Mouse (Mus musculus): ENCODE results near the gene Ddx31. TPM values are rescaled to one million over a fixed set of nuclear protein-coding genes. Genes with fewer than 3 reads are reported as not detected.

Gene Ddx31
- polyA plus RNA-seq, 1 experiment from 2014 or later: 17.5 TPM

- ATAC-seq (replicated peaks; ENCODE audit: low FRiP score, low TSS enrichment, low read depth): no peak
- Histone ChIP-seq H3K4me2 (ENCODE audit: low read length) (no peak overlapping the region), H3K4me1 (replicated peaks; ENCODE audit: control insufficient read depth, insufficient read depth, low read length) (no peaks in the 10 kb centered on the region), H3K9me3 (ENCODE audit: control insufficient read depth, low read length) (no peaks in the 10 kb centered on the region), H3K9ac (ENCODE audit: low read length) (no peak overlapping the region), H3K27me3 (replicated peaks; ENCODE audit: control insufficient read depth, insufficient read depth, low read length) (peaks cover 100% of the 10 kb centered on the region), H3K4me3 (ENCODE audit: low read depth, low read length) (no peak overlapping the region), H3K36me3 (ENCODE audit: control insufficient read depth, insufficient read depth, low read length) (no peaks in the 10 kb centered on the region), H3K27ac (ENCODE audit: low read depth) (no peak overlapping the region)
- DNase-seq (ENCODE audit: low spot score): peak; percentile 72
- WGBS: 2% methylated on average over 33 of the region's 33 CpGs
Observed at GRCm38 (mm10) chr2:28912039-28912700, 72.0 kb downstream of the Ddx31 start.

- Histone ChIP-seq H3K9me3 (ENCODE audit: control insufficient read depth, low read length) (no peaks in the 10 kb centered on the region), H3K9ac (ENCODE audit: low read length) (no peak overlapping the region), H3K27me3 (replicated peaks; ENCODE audit: control insufficient read depth, insufficient read depth, low read length) (peaks cover 100% of the 10 kb centered on the region), H3K27ac (ENCODE audit: low read depth) (no peak overlapping the region), H3K36me3 (ENCODE audit: control insufficient read depth, insufficient read depth, low read length) (no peaks in the 10 kb centered on the region), H3K4me3 (ENCODE audit: low read depth, low read length) (no peak overlapping the region), H3K4me1 (replicated peaks; ENCODE audit: control insufficient read depth, insufficient read depth, low read length) (no peaks in the 10 kb centered on the region), H3K4me2 (ENCODE audit: low read length) (no peak overlapping the region)
- 2% methylated on average over 4 of the region's 4 CpGs for WGBS
- ATAC-seq (replicated peaks; ENCODE audit: low FRiP score, low TSS enrichment, low read depth): no peak
- DNase-seq (ENCODE audit: low spot score): peak; percentile 65
Observed at GRCm38 (mm10) chr2:28912961-28913360, 72.8 kb downstream of the Ddx31 start.

- Histone ChIP-seq H3K36me3 (ENCODE audit: control insufficient read depth, insufficient read depth, low read length) (no peaks in the 10 kb centered on the region), H3K27ac (ENCODE audit: low read depth) (no peak overlapping the region), H3K9me3 (ENCODE audit: control insufficient read depth, low read length) (no peaks in the 10 kb centered on the region), H3K4me3 (ENCODE audit: low read depth, low read length) (no peak overlapping the region), H3K4me2 (ENCODE audit: low read length) (no peak overlapping the region), H3K9ac (ENCODE audit: low read length) (no peak overlapping the region), H3K27me3 (replicated peaks; ENCODE audit: control insufficient read depth, insufficient read depth, low read length) (peaks cover 100% of the 10 kb centered on the region), H3K4me1 (replicated peaks; ENCODE audit: control insufficient read depth, insufficient read depth, low read length) (no peaks in the 10 kb centered on the region)
- 3% methylated on average over 2 of the region's 2 CpGs for WGBS
- no peak for DNase-seq (ENCODE audit: low spot score)
- ATAC-seq (replicated peaks; ENCODE audit: low FRiP score, low TSS enrichment, low read depth): no peak
Observed at GRCm38 (mm10) chr2:28914121-28914520, 73.9 kb downstream of the Ddx31 start.

- no peak overlapping the region for H3K27ac ChIP-seq (ENCODE audit: low read depth)
- no peaks in the 10 kb centered on the region for H3K4me1 ChIP-seq (replicated peaks; ENCODE audit: control insufficient read depth, insufficient read depth, low read length)
Observed at GRCm38 (mm10) chr2:28915104-28915738, 75.0 kb downstream of the Ddx31 start.

GRCm38 (mm10) chr2:28915768-28916512 lies 75.7 kb downstream of the Ddx31 start:
- peak; percentile 92 for DNase-seq (ENCODE audit: low spot score)
- H3K9me3 ChIP-seq (ENCODE audit: control insufficient read depth, low read length): no peaks in the 10 kb centered on the region
- H3K4me2 ChIP-seq (ENCODE audit: low read length): peak overlapping the region; percentile 15
- peak; percentile 88 for ATAC-seq (replicated peaks; ENCODE audit: low FRiP score, low TSS enrichment, low read depth)
- no peaks in the 10 kb centered on the region for H3K4me1 ChIP-seq (replicated peaks; ENCODE audit: control insufficient read depth, insufficient read depth, low read length)
- no peak overlapping the region for H3K27ac ChIP-seq (ENCODE audit: low read depth)
- peak overlapping the region; percentile 8; the same call in 1 of the 2 replicates for H3K4me3 ChIP-seq (ENCODE audit: low read depth, low read length)
- peaks cover 96% of the 10 kb centered on the region for H3K27me3 ChIP-seq (replicated peaks; ENCODE audit: control insufficient read depth, insufficient read depth, low read length)
- H3K36me3 ChIP-seq (ENCODE audit: control insufficient read depth, insufficient read depth, low read length): no peaks in the 10 kb centered on the region
- H3K9ac ChIP-seq (ENCODE audit: low read length): no peak overlapping the region
- 2% methylated on average over 47 of the region's 50 CpGs for WGBS

More at GRCm38 (mm10) chr2:28915104-28915738, 75.0 kb downstream of the Ddx31 start:
- ATAC-seq (replicated peaks; ENCODE audit: low FRiP score, low TSS enrichment, low read depth) (no peak), DNase-seq (ENCODE audit: low spot score) (no peak)
- Histone ChIP-seq H3K9me3 (ENCODE audit: control insufficient read depth, low read length) (no peaks in the 10 kb centered on the region), H3K9ac (ENCODE audit: low read length) (no peak overlapping the region), H3K27me3 (replicated peaks; ENCODE audit: control insufficient read depth, insufficient read depth, low read length) (peaks cover 98% of the 10 kb centered on the region), H3K4me2 (ENCODE audit: low read length) (no peak overlapping the region), H3K4me3 (ENCODE audit: low read depth, low read length) (no peak overlapping the region), H3K36me3 (ENCODE audit: control insufficient read depth, insufficient read depth, low read length) (no peaks in the 10 kb centered on the region)
- WGBS: 6% methylated on average over 20 of the region's 22 CpGs

GRCm38 (mm10) chr2:28916513-28916865 lies 76.3 kb downstream of the Ddx31 start, which contains the start of gene Barhl1:
Barhl1 (minus strand) TSS chr2:28916668.
- no peak within 1 kb of the TSS for H3K9ac ChIP-seq (ENCODE audit: low read length)
- no peak for ATAC-seq (replicated peaks; ENCODE audit: low FRiP score, low TSS enrichment, low read depth)
- 2% methylated on average over 18 of the region's 18 CpGs for WGBS
- no peaks in the 10 kb centered on the region for H3K9me3 ChIP-seq (ENCODE audit: control insufficient read depth, low read length)
- no peaks in the 10 kb centered on the region for H3K36me3 ChIP-seq (ENCODE audit: control insufficient read depth, insufficient read depth, low read length)
- H3K27me3 ChIP-seq (replicated peaks; ENCODE audit: control insufficient read depth, insufficient read depth, low read length): peaks cover 96% of the 10 kb centered on the region
- peak within 1 kb of the TSS; percentile 8; the same call in 1 of the 2 replicates for H3K4me3 ChIP-seq (ENCODE audit: low read depth, low read length)
- H3K27ac ChIP-seq (ENCODE audit: low read depth): no peak within 1 kb of the TSS
- H3K4me1 ChIP-seq (replicated peaks; ENCODE audit: control insufficient read depth, insufficient read depth, low read length): no peaks in the 10 kb centered on the region
- DNase-seq (ENCODE audit: low spot score): peak; percentile 66
- peak within 1 kb of the TSS; percentile 15 for H3K4me2 ChIP-seq (ENCODE audit: low read length)

- H3K4me3 ChIP-seq (ENCODE audit: low read depth, low read length): no peak overlapping the region
- 3% methylated on average over 11 of the region's 11 CpGs for WGBS
- H3K9ac ChIP-seq (ENCODE audit: low read length): no peak overlapping the region
- H3K4me1 ChIP-seq (replicated peaks; ENCODE audit: control insufficient read depth, insufficient read depth, low read length): no peaks in the 10 kb centered on the region
- H3K27ac ChIP-seq (ENCODE audit: low read depth): no peak overlapping the region
- no peak overlapping the region for H3K4me2 ChIP-seq (ENCODE audit: low read length)
- peaks cover 96% of the 10 kb centered on the region for H3K27me3 ChIP-seq (replicated peaks; ENCODE audit: control insufficient read depth, insufficient read depth, low read length)
- ATAC-seq (replicated peaks; ENCODE audit: low FRiP score, low TSS enrichment, low read depth): no peak
- no peaks in the 10 kb centered on the region for H3K9me3 ChIP-seq (ENCODE audit: control insufficient read depth, low read length)
- no peaks in the 10 kb centered on the region for H3K36me3 ChIP-seq (ENCODE audit: control insufficient read depth, insufficient read depth, low read length)
- DNase-seq (ENCODE audit: low spot score): no peak
Observed at GRCm38 (mm10) chr2:28917156-28917517, 76.9 kb downstream of the Ddx31 start.

- WGBS: 1% methylated on average over 72 of the region's 73 CpGs
- no peaks in the 10 kb centered on the region for H3K9me3 ChIP-seq (ENCODE audit: control insufficient read depth, low read length)
- no peaks in the 10 kb centered on the region for H3K36me3 ChIP-seq (ENCODE audit: control insufficient read depth, insufficient read depth, low read length)
- H3K27ac ChIP-seq (ENCODE audit: low read depth): no peak overlapping the region
- H3K4me1 ChIP-seq (replicated peaks; ENCODE audit: control insufficient read depth, insufficient read depth, low read length): no peaks in the 10 kb centered on the region
- DNase-seq (ENCODE audit: low spot score) (no peak), ATAC-seq (replicated peaks; ENCODE audit: low FRiP score, low TSS enrichment, low read depth) (no peak)
- peaks cover 93% of the 10 kb centered on the region for H3K27me3 ChIP-seq (replicated peaks; ENCODE audit: control insufficient read depth, insufficient read depth, low read length)
- no peak overlapping the region for H3K4me2 ChIP-seq (ENCODE audit: low read length)
- no peak overlapping the region for H3K9ac ChIP-seq (ENCODE audit: low read length)
- H3K4me3 ChIP-seq (ENCODE audit: low read depth, low read length): no peak overlapping the region
Observed at GRCm38 (mm10) chr2:28917518-28918361, 77.5 kb downstream of the Ddx31 start.
